Comparison of ENCODE assay signal across 25 mouse cellular contexts in genomic region chr10:68961376-68961775, GRCm38 (mm10).
"Had no signal": no experiment of that assay in that cellular context is flagged by ENCODE, and none has a peak within 500 bp of the region (broad histone marks: within the 10 kb centered on the region; RNA-seq: fewer than 3 reads in every experiment).

No protein-coding gene starts in this region.

- H3K36me3 ChIP-seq: hindbrain, embryonic 10.5 days; hindbrain, embryonic 12.5 days; intestine, embryonic 15.5 days; limb, embryonic 10.5 days; limb, embryonic 12.5 days; liver, embryonic 13.5 days had no signal

- ATAC-seq: hindbrain, embryonic 16.5 days; inflammation-experienced regulatory T-cells, adult 6 months; intestine, embryonic 15.5 days; intestine, postnatal 0 days had no signal

- H3K4me2 ChIP-seq: heart, embryonic 11.5 days; hindbrain, embryonic 12.5 days; hindbrain, embryonic 14.5 days; intestine, embryonic 15.5 days; limb, embryonic 12.5 days; liver, embryonic 11.5 days; liver, embryonic 13.5 days had no signal

- H3K27ac ChIP-seq: heart, adult 2 months; hindbrain, embryonic 10.5 days; hindbrain, embryonic 12.5 days; hindbrain, embryonic 14.5 days; intestine, embryonic 15.5 days; layer of hippocampus, adult 2 months; left cerebral cortex, adult 2 months; limb, embryonic 10.5 days; limb, embryonic 12.5 days; liver, embryonic 13.5 days had no signal

- H3K4me1 ChIP-seq: hindbrain, embryonic 10.5 days; hindbrain, embryonic 12.5 days; intestine, embryonic 15.5 days; limb, embryonic 10.5 days; limb, embryonic 12.5 days; liver, embryonic 13.5 days had no signal

- H3K27me3 ChIP-seq: hindbrain, embryonic 12.5 days; intestine, embryonic 15.5 days; limb, embryonic 12.5 days; liver, embryonic 13.5 days had no signal

- H3K9me3 ChIP-seq: hindbrain, embryonic 12.5 days; intestine, embryonic 15.5 days; limb, embryonic 10.5 days; limb, embryonic 12.5 days had no signal

- H3K9ac ChIP-seq: hindbrain, embryonic 12.5 days; hindbrain, embryonic 14.5 days; intestine, embryonic 15.5 days; limb, embryonic 12.5 days; liver, embryonic 13.5 days had no signal

- DNase-seq: gastrocnemius, postnatal 14 days; gastrocnemius, postnatal 36 days; heart, adult 2 months; heart, postnatal 10 days; heart, postnatal 4 days; kidney, adult 18-20 months; kidney, adult 8-10 months; kidney, postnatal 10 days; kidney, postnatal 25 days; kidney, postnatal 4 days; liver; liver, embryonic 13.5 days had no signal

- H3K4me3 ChIP-seq: heart, adult 2 months; hindbrain, embryonic 10.5 days; hindbrain, embryonic 12.5 days; intestine, embryonic 15.5 days; layer of hippocampus, adult 2 months; left cerebral cortex, adult 2 months; limb, embryonic 10.5 days; limb, embryonic 12.5 days; liver, embryonic 13.5 days had no signal
